Mouse (Mus musculus): ENCODE data around the gene Slc34a1. TPM values are rescaled to one million over a fixed set of nuclear protein-coding genes. Genes with fewer than 3 reads are reported as not detected.

Gene Slc34a1
- polyA plus RNA-seq, 1 experiment from 2014 or later = not detected

DNA sequence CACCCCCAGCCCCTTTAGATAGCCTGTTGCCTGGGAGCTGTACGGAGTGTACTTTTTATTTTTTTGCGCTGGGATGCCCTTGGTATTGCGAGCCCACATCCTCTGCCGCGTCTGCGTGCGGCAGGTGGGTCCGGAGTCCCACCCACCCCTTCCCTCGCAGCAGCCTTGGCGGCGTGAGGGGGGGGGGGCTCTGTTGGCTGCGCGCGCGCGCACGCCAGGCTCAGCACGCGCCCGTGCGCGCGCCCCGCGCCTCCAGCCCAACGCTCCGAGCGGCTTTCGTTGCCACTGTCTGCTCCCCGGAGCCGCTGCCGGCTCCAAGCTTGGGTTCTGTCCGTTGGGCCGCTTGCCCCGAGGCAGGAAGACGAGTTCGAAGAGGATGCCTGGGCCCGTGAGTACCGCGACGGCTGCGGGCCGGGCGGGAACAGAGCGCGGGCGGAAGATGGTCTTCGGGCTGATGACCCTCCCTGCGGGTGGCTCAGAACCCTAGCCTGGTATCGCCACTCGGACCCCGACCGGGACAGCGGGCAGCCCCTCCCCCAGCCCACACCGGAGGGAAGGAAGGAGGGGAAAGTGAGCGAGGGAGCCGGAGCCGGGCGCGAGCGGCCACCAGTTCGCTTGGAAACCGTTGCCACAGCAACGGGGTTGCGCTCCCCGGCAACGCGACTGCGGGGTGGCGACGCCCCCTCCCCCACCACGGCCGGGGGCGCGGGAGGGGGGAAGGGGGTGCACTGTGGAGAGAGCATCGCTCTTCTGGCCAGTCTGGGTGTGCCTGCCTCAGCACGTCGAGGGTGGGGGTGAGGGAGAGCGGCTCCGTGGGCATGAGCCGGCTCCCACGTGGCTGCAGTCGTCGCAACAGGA is 66.3 kb downstream of the Slc34a1 start, which contains the start of gene Prr7:
Prr7 (plus strand) TSS at position 241 of the 858 bp plus-strand sequence.
- peak within 1 kb of the TSS; percentile 89 for H3K4me2 ChIP-seq (replicated peaks)
- peaks cover 30% of the 10 kb centered on the region for H3K4me1 ChIP-seq
- peak; percentile 76 for ATAC-seq (ENCODE audit: insufficient number of reproducible peaks, insufficient read depth, low FRiP score, low TSS enrichment)

DNA sequence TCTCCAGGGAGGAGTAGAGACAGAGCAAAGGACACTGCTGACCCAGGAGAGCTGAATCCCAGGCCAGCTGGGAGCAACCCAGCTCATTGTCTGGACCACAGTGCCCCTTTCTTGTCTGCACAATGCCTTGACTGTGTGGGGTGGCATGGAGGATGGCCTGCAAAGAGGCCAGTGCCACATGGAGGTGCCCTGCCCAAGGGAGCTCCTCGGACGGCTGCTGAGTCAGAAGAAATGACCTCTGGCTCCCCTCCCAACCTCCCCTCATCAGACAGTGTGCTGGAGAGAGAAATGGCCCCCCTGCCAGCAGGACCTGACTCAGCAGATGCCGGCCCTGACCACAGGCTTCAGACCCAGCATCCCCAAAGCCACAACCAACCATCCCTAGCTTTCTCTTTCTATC is 67.2 kb downstream of the Slc34a1 start:
- peak overlapping the region; percentile 92; the same call in 1 of the 2 replicates for H3K27ac ChIP-seq
- H3K9ac ChIP-seq = peak overlapping the region; percentile 84
- WGBS = 22% methylated on average over 3 of the region's 3 CpGs
- no peaks in the 10 kb centered on the region; the same call in 1 of the 2 replicates for H3K27me3 ChIP-seq
- H3K36me3 ChIP-seq = peaks cover 22% of the 10 kb centered on the region
- H3K4me1 ChIP-seq = peaks cover 30% of the 10 kb centered on the region
- no peaks in the 10 kb centered on the region for H3K9me3 ChIP-seq
- no peak for ATAC-seq (ENCODE audit: insufficient number of reproducible peaks, insufficient read depth, low FRiP score, low TSS enrichment)
- peak overlapping the region; percentile 89 for H3K4me2 ChIP-seq (replicated peaks)
- peak overlapping the region; percentile 68 for H3K4me3 ChIP-seq

More for the DNA sequence above, 66.3 kb downstream of the Slc34a1 start, which contains the start of gene Prr7:
- Histone ChIP-seq H3K9ac (peak within 1 kb of the TSS; percentile 84), H3K36me3 (peaks cover 32% of the 10 kb centered on the region), H3K27me3 (no peaks in the 10 kb centered on the region), H3K27ac (peak within 1 kb of the TSS; percentile 92), H3K4me3 (peak within 1 kb of the TSS; percentile 68), H3K9me3 (no peaks in the 10 kb centered on the region)
- under 1% methylated on average over 78 of the region's 84 CpGs for WGBS

Small RNA genes lying within 50 kb of the gene (microRNA-seq; reads per million reads assigned to microRNA genes)
- gene Mir6943 = not detected

Other genes with a start within 250 kb of the Slc34a1 start
- gene Fgfr4, start 245.5 kb upstream of the Slc34a1 start, polyA plus RNA-seq (2016; fragmentation: Nextera tagmentation; extraction: Ambion mirVana) = 4.8 and 5.1 TPM in 2 replicates
- 81.7 and 84.4 TPM in 2 replicates for gene Nsd1, start 188.4 kb upstream of the Slc34a1 start, polyA plus RNA-seq (2016; fragmentation: Nextera tagmentation; extraction: Ambion mirVana)
- 368 and 376 TPM in 2 replicates for gene Prelid1, start 77.7 kb upstream of the Slc34a1 start, polyA plus RNA-seq (2016; fragmentation: Nextera tagmentation; extraction: Ambion mirVana)
- gene Rab24, start 76.2 kb upstream of the Slc34a1 start, polyA plus RNA-seq (2016; fragmentation: Nextera tagmentation; extraction: Ambion mirVana) = 108 and 118 TPM in 2 replicates
- 32.2 and 37.6 TPM in 2 replicates for gene Mxd3, start 68.4 kb upstream of the Slc34a1 start, polyA plus RNA-seq (2016; fragmentation: Nextera tagmentation; extraction: Ambion mirVana)
- 98.3 and 100 TPM in 2 replicates for gene Lman2, start 35.4 kb upstream of the Slc34a1 start, polyA plus RNA-seq (2016; fragmentation: Nextera tagmentation; extraction: Ambion mirVana)
- gene Rgs14, start 28.5 kb upstream of the Slc34a1 start, polyA plus RNA-seq (2016; fragmentation: Nextera tagmentation; extraction: Ambion mirVana) = 0.61 and 1.2 TPM in 2 replicates
- gene Pfn3, start 17.0 kb downstream of the Slc34a1 start, polyA plus RNA-seq (2016; fragmentation: Nextera tagmentation; extraction: Ambion mirVana) = not detected in 2 replicates
- 0.08 and 0.11 TPM in 2 replicates for gene F12, start 28.6 kb downstream of the Slc34a1 start, polyA plus RNA-seq (2016; fragmentation: Nextera tagmentation; extraction: Ambion mirVana)
- gene Grk6, start 46.9 kb downstream of the Slc34a1 start, polyA plus RNA-seq (2016; fragmentation: Nextera tagmentation; extraction: Ambion mirVana) = 68.3 and 73.0 TPM in 2 replicates
- gene Prr7, start 66.1 kb downstream of the Slc34a1 start, polyA plus RNA-seq (2016; fragmentation: Nextera tagmentation; extraction: Ambion mirVana) = 1.1 and 1.3 TPM in 2 replicates
- gene Dbn1, start 89.9 kb downstream of the Slc34a1 start, polyA plus RNA-seq (2016; fragmentation: Nextera tagmentation; extraction: Ambion mirVana) = 383 and 387 TPM in 2 replicates
- gene Pdlim7, start 115.5 kb downstream of the Slc34a1 start, polyA plus RNA-seq (2016; fragmentation: Nextera tagmentation; extraction: Ambion mirVana) = 172 and 182 TPM in 2 replicates
- 2.5 and 3.0 TPM in 2 replicates for gene Dok3, start 131.1 kb downstream of the Slc34a1 start, polyA plus RNA-seq (2016; fragmentation: Nextera tagmentation; extraction: Ambion mirVana)
- 78.5 and 80.3 TPM in 2 replicates for gene Ddx41, start 138.5 kb downstream of the Slc34a1 start, polyA plus RNA-seq (2016; fragmentation: Nextera tagmentation; extraction: Ambion mirVana)
- gene Fam193b, start 172.9 kb downstream of the Slc34a1 start, polyA plus RNA-seq (2016; fragmentation: Nextera tagmentation; extraction: Ambion mirVana) = 59.5 and 65.6 TPM in 2 replicates
- gene Tmed9, start 175.5 kb downstream of the Slc34a1 start, polyA plus RNA-seq (2016; fragmentation: Nextera tagmentation; extraction: Ambion mirVana) = 120 and 127 TPM in 2 replicates
- 35.3 and 38.9 TPM in 2 replicates for gene B4galt7, start 201.7 kb downstream of the Slc34a1 start, polyA plus RNA-seq (2016; fragmentation: Nextera tagmentation; extraction: Ambion mirVana)
- 67.0 and 69.7 TPM in 2 replicates for gene Caml, start 224.8 kb downstream of the Slc34a1 start, polyA plus RNA-seq (2016; fragmentation: Nextera tagmentation; extraction: Ambion mirVana)
- 42.4 and 45.6 TPM in 2 replicates for gene Ddx46, start 236.8 kb downstream of the Slc34a1 start, polyA plus RNA-seq (2016; fragmentation: Nextera tagmentation; extraction: Ambion mirVana)